Mouse (Mus musculus) erythroblast, embryonic 14.5 days (primary cell): Measurements from ENCODE around the gene Tut7. TPM values are rescaled to one million over a fixed set of nuclear protein-coding genes. Genes with fewer than 3 reads are reported as not detected.
A peak's percentile ranks its signal among the peaks of the same experiment; 100 is the strongest.

ENCODE experiments used
- H3K27me3 ChIP-seq: 2 replicates; pipeline ENCODE4 v1.6.1; 2012; ENCODE audit warnings: inconsistent platforms; ENCODE audit not compliant: control insufficient read depth
- H3K36me3 ChIP-seq: 2 replicates; pipeline ENCODE4 v1.6.1; 2012; ENCODE audit warnings: mild to moderate bottlenecking, inconsistent platforms; ENCODE audit not compliant: control insufficient read depth
- H3K4me1 ChIP-seq: 2 replicates; pipeline ENCODE4 v1.6.1; 2012; ENCODE audit warnings: inconsistent platforms; ENCODE audit not compliant: control insufficient read depth
- H3K4me3 ChIP-seq: replicated peaks from 2 replicates; pipeline ENCODE3; 2012; ENCODE audit warnings: moderate library complexity, mild to moderate bottlenecking, inconsistent platforms
- H3K9me3 ChIP-seq: 2 replicates; pipeline ENCODE4 v1.6.1; 2012; ENCODE audit warnings: low read length, inconsistent platforms, mixed read lengths; ENCODE audit not compliant: control insufficient read depth
- GATA1 ChIP-seq: IDR thresholded peaks from 2 replicates; pipeline ENCODE4 v1.6.1; 2012; ENCODE audit warnings: low read length, inconsistent platforms, mixed read lengths
- TAL1 ChIP-seq: IDR thresholded peaks from 3 replicates; pipeline ENCODE4 v1.6.1; 2012; ENCODE audit warnings: low read length, inconsistent platforms, mixed read lengths
- polyA plus RNA-seq: library from polyadenylated mRNA; stranded (reverse); fragments of >175 nt; gene quantifications from 2 replicates; pipeline ENCODE4 v1.2.3, GENCODE M21; 2012

Tut7 gene
- polyA plus RNA-seq, 1 experiment, result 8.1 TPM

GRCm38 (mm10) chr13:59775168-59775567 lies 47.8 kb downstream of the Tut7 start:
- Histone ChIP-seq H3K9me3 (peaks cover 1% of the 10 kb centered on the region), H3K36me3 (peaks cover 99% of the 10 kb centered on the region), H3K27me3 (no peaks in the 10 kb centered on the region), H3K4me3 (no peak overlapping the region), H3K4me1 (peaks cover 67% of the 10 kb centered on the region)
- no peak for TF ChIP-seq TAL1
- TF ChIP-seq GATA1, result no peak

DNA sequence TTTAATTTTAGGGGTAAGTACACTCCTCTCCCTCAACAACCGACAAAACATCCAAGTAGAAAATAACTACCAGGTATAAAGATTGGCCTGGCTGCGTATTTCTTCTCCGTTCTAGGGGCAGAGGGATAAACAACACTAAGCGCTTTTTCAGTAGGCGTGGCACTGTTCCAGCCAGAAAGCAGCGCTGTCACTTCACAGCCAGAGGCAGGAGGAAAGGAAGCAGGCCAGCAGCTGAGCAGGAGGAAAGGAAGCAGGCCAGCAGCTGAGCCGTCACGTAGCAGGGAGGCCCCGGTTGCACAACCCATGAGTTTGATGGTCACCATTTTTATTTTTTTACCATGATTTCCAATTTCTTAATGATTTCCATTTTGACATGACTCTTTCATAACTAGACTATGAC lies 51.7 kb downstream of the Tut7 start:
- peaks cover 77% of the 10 kb centered on the region for H3K4me1 ChIP-seq
- TF ChIP-seq TAL1 (no peak), GATA1 (no peak)

GRCm38 (mm10) chr13:59770847-59771246 lies 52.1 kb downstream of the Tut7 start:
- TF ChIP-seq GATA1 (peak; percentile 44; the same call in 1 of the 2 replicates), TAL1 (no peak)
- peaks cover 94% of the 10 kb centered on the region for H3K36me3 ChIP-seq

More for the DNA sequence above, 51.7 kb downstream of the Tut7 start:
- Histone ChIP-seq H3K36me3 (peaks cover 94% of the 10 kb centered on the region), H3K4me3 (peak overlapping the region; percentile 100), H3K9me3 (no peaks in the 10 kb centered on the region), H3K27me3 (no peaks in the 10 kb centered on the region)

GRCm38 (mm10) chr13:59770164-59770562 lies 52.8 kb downstream of the Tut7 start:
- TF ChIP-seq GATA1 (peak; percentile 87), TAL1 (peak; percentile 98)
- H3K36me3 ChIP-seq, result peaks cover 92% of the 10 kb centered on the region
- peak overlapping the region; percentile 100 for H3K4me3 ChIP-seq
- no peaks in the 10 kb centered on the region for H3K27me3 ChIP-seq
- H3K4me1 ChIP-seq, result peaks cover 79% of the 10 kb centered on the region
- H3K9me3 ChIP-seq, result no peaks in the 10 kb centered on the region

More at GRCm38 (mm10) chr13:59770847-59771246, 52.1 kb downstream of the Tut7 start:
- H3K4me1 ChIP-seq, result peaks cover 79% of the 10 kb centered on the region
- H3K4me3 ChIP-seq, result peak overlapping the region; percentile 100
- no peaks in the 10 kb centered on the region for H3K27me3 ChIP-seq
- H3K9me3 ChIP-seq, result no peaks in the 10 kb centered on the region

GRCm38 (mm10) chr13:59769296-59770163 lies 53.4 kb downstream of the Tut7 start, which contains the start of gene Isca1:
TSS of gene Isca1 (minus strand) at chr13:59769810.
- Histone ChIP-seq H3K4me3 (peak within 1 kb of the TSS; percentile 100), H3K36me3 (peaks cover 91% of the 10 kb centered on the region), H3K27me3 (no peaks in the 10 kb centered on the region), H3K4me1 (peaks cover 76% of the 10 kb centered on the region), H3K9me3 (no peaks in the 10 kb centered on the region)
- TF ChIP-seq TAL1 (no peak), GATA1 (no peak)

GRCm38 (mm10) chr13:59768531-59768930 lies 54.4 kb downstream of the Tut7 start:
- Histone ChIP-seq H3K4me3 (peak overlapping the region; percentile 100), H3K4me1 (peaks cover 80% of the 10 kb centered on the region), H3K9me3 (no peaks in the 10 kb centered on the region), H3K27me3 (no peaks in the 10 kb centered on the region), H3K36me3 (peaks cover 91% of the 10 kb centered on the region)
- TF ChIP-seq GATA1 (no peak), TAL1 (no peak)

DNA sequence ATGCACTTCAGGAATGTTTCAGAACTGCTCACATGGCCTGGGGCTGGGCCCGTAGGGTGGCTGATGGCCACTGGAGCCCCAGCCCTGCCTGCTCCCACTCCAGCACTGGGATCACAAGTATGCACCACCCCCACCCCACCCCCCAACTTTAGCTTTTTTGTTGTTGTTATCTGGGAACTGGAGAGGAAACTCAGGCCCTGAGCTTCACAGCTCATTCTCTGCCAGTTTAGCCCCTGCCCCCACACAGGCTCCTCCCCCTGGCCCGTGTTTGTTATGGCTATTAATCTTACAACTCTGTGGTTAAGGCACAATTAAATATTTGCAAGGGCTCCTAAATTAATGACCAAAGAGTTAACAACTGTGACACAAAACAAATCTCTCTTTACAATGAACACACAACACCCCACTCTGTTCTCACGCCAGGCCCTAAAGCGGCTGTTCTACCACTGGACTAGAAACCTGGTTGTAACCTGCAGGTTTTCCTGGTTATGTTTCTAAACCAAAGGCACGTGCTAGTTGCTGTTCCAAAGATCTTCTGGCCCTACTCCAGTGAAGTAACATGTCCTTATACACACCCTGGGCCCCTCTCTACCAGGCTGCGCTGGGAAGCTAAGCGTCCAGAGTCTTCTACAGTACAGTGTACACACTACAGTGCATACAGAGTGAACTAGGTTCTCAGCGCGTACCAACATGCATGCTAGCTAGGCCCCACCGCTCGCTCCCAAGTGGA lies 56.0 kb downstream of the Tut7 start:
- peaks cover 91% of the 10 kb centered on the region for H3K36me3 ChIP-seq
- 0 out of 2 replicates have a peak, but pooled peaks cover 2% of the 10 kb centered on the region for H3K9me3 ChIP-seq
- TF ChIP-seq GATA1, result no peak
- no peak for TF ChIP-seq TAL1
- peaks cover 80% of the 10 kb centered on the region for H3K4me1 ChIP-seq
- H3K4me3 ChIP-seq, result peak overlapping the region; percentile 100
- no peaks in the 10 kb centered on the region for H3K27me3 ChIP-seq

- Histone ChIP-seq H3K36me3 (peaks cover 97% of the 10 kb centered on the region), H3K9me3 (0 out of 2 replicates have a peak, but pooled peaks cover 2% of the 10 kb centered on the region), H3K4me3 (peak overlapping the region; percentile 49), H3K27me3 (no peaks in the 10 kb centered on the region), H3K4me1 (peaks cover 79% of the 10 kb centered on the region)
- TF ChIP-seq TAL1 (peak; percentile 44; the same call in 2 of the 3 replicates), GATA1 (peak; percentile 47)
These were observed 60.2 kb downstream of the Tut7 start for GRCm38 (mm10) chr13:59762791-59763190.

- Histone ChIP-seq H3K4me1 (peaks cover 35% of the 10 kb centered on the region), H3K9me3 (peaks cover 2% of the 10 kb centered on the region; the same call in 1 of the 2 replicates), H3K36me3 (peaks cover 96% of the 10 kb centered on the region), H3K27me3 (no peaks in the 10 kb centered on the region), H3K4me3 (no peak overlapping the region)
- TF ChIP-seq TAL1 (no peak), GATA1 (no peak)
These were observed 66.0 kb downstream of the Tut7 start for GRCm38 (mm10) chr13:59756906-59757305.
